Mouse (Mus musculus) heart, embryonic 13.5 days (tissue): ENCODE measurements at regions not wholly inside any gene's neighbourhood (a gene's known extent, or its start where the extent isn't known, plus 50 kb on each side); places are given as distances from the start of the nearest gene placed in this dataset.
A peak's percentile ranks its signal among the peaks of the same experiment; 100 is the strongest.

ENCODE experiments used
- ATAC-seq: fragments of 200-750 bp; cut with Nextera tagmentation; 2 replicates; pipeline ENCODE4 v1.8.0; 2017; ENCODE audit warnings: moderate TSS enrichment; ENCODE audit not compliant: insufficient number of reproducible peaks, low FRiP score, low TSS enrichment; ENCODE audit errors: extremely low read depth
- H3K27ac ChIP-seq: fragments of 300-500 bp; sonication (generic); replicated peaks from 2 replicates; pipeline ENCODE4 v1.5.1; 2015; ENCODE audit warnings: moderate library complexity, mild to moderate bottlenecking, inconsistent platforms
- H3K27me3 ChIP-seq: fragments of 300-500 bp; sonication (generic); replicated peaks from 2 replicates; pipeline ENCODE4 v1.6.1; 2015; ENCODE audit warnings: mild to moderate bottlenecking, inconsistent platforms
- H3K36me3 ChIP-seq: fragments of 300-500 bp; sonication (generic); 2 replicates; pipeline ENCODE4 v1.6.1; 2015; ENCODE audit warnings: mild to moderate bottlenecking, inconsistent platforms
- H3K4me1 ChIP-seq: fragments of 300-500 bp; sonication (generic); 2 replicates; pipeline ENCODE4 v1.6.1; 2015; ENCODE audit warnings: inconsistent platforms
- H3K4me2 ChIP-seq: fragments of 300-500 bp; sonication (generic); 2 replicates; pipeline ENCODE4 v1.6.1; 2015; ENCODE audit warnings: inconsistent platforms, mild to moderate bottlenecking, moderate library complexity
- H3K4me3 ChIP-seq: fragments of 300-500 bp; sonication (generic); 2 replicates; pipeline ENCODE4 v1.5.1; 2015; ENCODE audit warnings: moderate library complexity, mild to moderate bottlenecking, inconsistent platforms
- H3K9ac ChIP-seq: fragments of 300-500 bp; sonication (generic); 2 replicates; pipeline ENCODE4 v1.6.1; 2015; ENCODE audit warnings: inconsistent platforms, mild to moderate bottlenecking, moderate library complexity
- H3K9me3 ChIP-seq: fragments of 300-500 bp; sonication (generic); 2 replicates; pipeline ENCODE4 v1.6.1; 2016; ENCODE audit warnings: inconsistent platforms
- WGBS: fragments of 180-500 bp; shearing (Covaris S2); methylation state at CpG from one replicate; pipeline ENCODE4 v1.1.7; 2015; ENCODE audit warnings: mixed read lengths; 5-methylcytosine and 5-hydroxymethylcytosine counted together

- no peaks in the 10 kb centered on the region for H3K36me3 ChIP-seq
- no peak overlapping the region for H3K4me3 ChIP-seq
- 49% methylated on average over 8 of the region's 8 CpGs for WGBS
- peaks cover 7% of the 10 kb centered on the region; the same call in 1 of the 2 replicates for H3K27me3 ChIP-seq
- H3K9me3 ChIP-seq = peaks cover 6% of the 10 kb centered on the region; the same call in 1 of the 2 replicates
- H3K9ac ChIP-seq = no peak overlapping the region
- no peak overlapping the region for H3K27ac ChIP-seq
- H3K4me1 ChIP-seq = no peaks in the 10 kb centered on the region
- ATAC-seq = no peak
- H3K4me2 ChIP-seq = no peak overlapping the region
These were observed 292.2 kb upstream of the Tbx3 start for GRCm38 (mm10) chr5:119378261-119378660.

GRCm38 (mm10) chr5:119379915-119380432, 290.5 kb upstream of the Tbx3 start:
- WGBS = 65% methylated on average over 6 of the region's 6 CpGs
- ATAC-seq = no peak
- H3K27ac ChIP-seq = no peak overlapping the region
- H3K4me2 ChIP-seq = no peak overlapping the region
- H3K9me3 ChIP-seq = peaks cover 6% of the 10 kb centered on the region; the same call in 1 of the 2 replicates
- peaks cover 7% of the 10 kb centered on the region; the same call in 1 of the 2 replicates for H3K27me3 ChIP-seq
- no peaks in the 10 kb centered on the region for H3K36me3 ChIP-seq
- H3K4me1 ChIP-seq = no peaks in the 10 kb centered on the region
- H3K9ac ChIP-seq = no peak overlapping the region
- no peak overlapping the region for H3K4me3 ChIP-seq

GRCm38 (mm10) chr5:119381495-119381894, 289.0 kb upstream of the Tbx3 start:
- WGBS = 83% methylated on average over 12 of the region's 12 CpGs
- Histone ChIP-seq H3K27ac (no peak overlapping the region), H3K4me3 (no peak overlapping the region), H3K9ac (no peak overlapping the region), H3K36me3 (no peaks in the 10 kb centered on the region), H3K4me1 (no peaks in the 10 kb centered on the region), H3K27me3 (peaks cover 3% of the 10 kb centered on the region; the same call in 1 of the 2 replicates), H3K9me3 (peaks cover 6% of the 10 kb centered on the region; the same call in 1 of the 2 replicates), H3K4me2 (no peak overlapping the region)
- no peak for ATAC-seq

GRCm38 (mm10) chr5:119385506-119385905, 285.0 kb upstream of the Tbx3 start:
- no peaks in the 10 kb centered on the region for H3K36me3 ChIP-seq
- 84% methylated on average over 10 of the region's 10 CpGs for WGBS
- no peaks in the 10 kb centered on the region for H3K4me1 ChIP-seq
- peaks cover 6% of the 10 kb centered on the region; the same call in 1 of the 2 replicates for H3K9me3 ChIP-seq
- no peak overlapping the region for H3K9ac ChIP-seq
- H3K27ac ChIP-seq = no peak overlapping the region
- H3K27me3 ChIP-seq = no peaks in the 10 kb centered on the region
- H3K4me3 ChIP-seq = no peak overlapping the region
- no peak overlapping the region for H3K4me2 ChIP-seq
- ATAC-seq = no peak

- Histone ChIP-seq H3K27me3 (no peaks in the 10 kb centered on the region), H3K4me3 (no peak overlapping the region), H3K4me1 (no peaks in the 10 kb centered on the region), H3K27ac (no peak overlapping the region), H3K9me3 (peaks cover 4% of the 10 kb centered on the region; the same call in 1 of the 2 replicates), H3K36me3 (no peaks in the 10 kb centered on the region), H3K4me2 (no peak overlapping the region), H3K9ac (no peak overlapping the region)
- no peak for ATAC-seq
- 78% methylated on average over 8 of the region's 8 CpGs for WGBS
These were observed 283.6 kb upstream of the Tbx3 start for GRCm38 (mm10) chr5:119386821-119387220.

DNA sequence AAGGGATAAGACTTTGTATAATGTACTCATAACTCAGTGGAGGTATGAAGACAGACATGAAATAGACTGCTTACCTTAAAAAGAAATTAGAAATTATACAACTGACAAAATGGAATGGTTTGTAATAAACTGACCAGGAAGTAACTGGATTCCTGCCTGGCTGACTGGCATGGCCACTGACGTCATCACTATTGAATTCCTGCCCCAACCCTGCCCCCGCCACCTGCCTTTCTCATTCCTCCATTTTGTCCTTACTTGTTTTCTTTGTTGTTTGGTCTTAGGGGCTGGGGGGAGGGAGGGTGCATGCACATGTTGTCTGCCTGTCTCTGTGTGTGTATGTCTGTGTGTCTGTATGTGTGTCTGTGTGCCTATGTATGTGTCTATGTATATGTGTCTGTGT, 283.2 kb upstream of the Tbx3 start:
- H3K27ac ChIP-seq = no peak overlapping the region
- no peak overlapping the region for H3K4me2 ChIP-seq
- WGBS = 59% methylated on average over 2 of the region's 2 CpGs
- ATAC-seq = no peak
- no peaks in the 10 kb centered on the region for H3K36me3 ChIP-seq
- H3K9ac ChIP-seq = no peak overlapping the region
- no peaks in the 10 kb centered on the region for H3K27me3 ChIP-seq
- H3K9me3 ChIP-seq = 0 out of 2 replicates have a peak, but pooled peaks cover under 1% of the 10 kb centered on the region
- no peak overlapping the region for H3K4me3 ChIP-seq
- no peaks in the 10 kb centered on the region for H3K4me1 ChIP-seq

GRCm38 (mm10) chr5:119388841-119389240, 281.6 kb upstream of the Tbx3 start:
- no peak for ATAC-seq
- no peak overlapping the region for H3K27ac ChIP-seq
- 58% methylated on average over 5 of the region's 5 CpGs for WGBS
- H3K4me2 ChIP-seq = no peak overlapping the region
- H3K9ac ChIP-seq = no peak overlapping the region
- H3K4me1 ChIP-seq = no peaks in the 10 kb centered on the region
- H3K36me3 ChIP-seq = no peaks in the 10 kb centered on the region
- H3K4me3 ChIP-seq = no peak overlapping the region
- H3K27me3 ChIP-seq = no peaks in the 10 kb centered on the region
- no peaks in the 10 kb centered on the region for H3K9me3 ChIP-seq

- H3K36me3 ChIP-seq = no peaks in the 10 kb centered on the region
- H3K9me3 ChIP-seq = no peaks in the 10 kb centered on the region
- H3K27ac ChIP-seq = no peak overlapping the region
- no peak overlapping the region for H3K9ac ChIP-seq
- no peak for ATAC-seq
- 80% methylated on average over 9 of the region's 9 CpGs for WGBS
- no peaks in the 10 kb centered on the region for H3K4me1 ChIP-seq
- H3K4me2 ChIP-seq = no peak overlapping the region
- no peak overlapping the region for H3K4me3 ChIP-seq
- H3K27me3 ChIP-seq = no peaks in the 10 kb centered on the region
These were observed 281.1 kb upstream of the Tbx3 start for GRCm38 (mm10) chr5:119389384-119389783.

DNA sequence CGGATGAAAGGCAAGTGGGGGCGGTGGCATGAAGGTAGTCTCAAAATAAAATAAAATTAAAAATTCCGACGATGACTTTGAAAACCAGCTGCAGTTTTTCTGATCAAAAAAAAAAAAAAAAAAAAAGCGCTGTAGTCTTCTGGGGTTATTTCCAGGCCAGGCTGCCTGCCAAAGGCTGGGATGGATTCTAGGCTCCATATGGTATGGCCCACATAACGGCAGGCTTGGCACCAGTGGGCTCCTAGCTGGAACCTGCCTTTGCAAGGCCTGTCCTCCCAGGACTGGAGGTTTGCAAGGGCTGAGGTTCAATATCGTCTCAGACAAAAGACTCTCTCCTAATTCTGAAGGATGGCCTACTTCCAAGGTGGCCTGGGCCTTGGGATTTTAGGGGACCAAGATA, 280.6 kb upstream of the Tbx3 start:
- Histone ChIP-seq H3K4me2 (no peak overlapping the region), H3K9ac (no peak overlapping the region), H3K4me3 (no peak overlapping the region), H3K27me3 (no peaks in the 10 kb centered on the region), H3K4me1 (no peaks in the 10 kb centered on the region), H3K27ac (no peak overlapping the region), H3K36me3 (no peaks in the 10 kb centered on the region), H3K9me3 (no peaks in the 10 kb centered on the region)
- ATAC-seq = no peak
- 78% methylated on average over 7 of the region's 7 CpGs for WGBS

DNA sequence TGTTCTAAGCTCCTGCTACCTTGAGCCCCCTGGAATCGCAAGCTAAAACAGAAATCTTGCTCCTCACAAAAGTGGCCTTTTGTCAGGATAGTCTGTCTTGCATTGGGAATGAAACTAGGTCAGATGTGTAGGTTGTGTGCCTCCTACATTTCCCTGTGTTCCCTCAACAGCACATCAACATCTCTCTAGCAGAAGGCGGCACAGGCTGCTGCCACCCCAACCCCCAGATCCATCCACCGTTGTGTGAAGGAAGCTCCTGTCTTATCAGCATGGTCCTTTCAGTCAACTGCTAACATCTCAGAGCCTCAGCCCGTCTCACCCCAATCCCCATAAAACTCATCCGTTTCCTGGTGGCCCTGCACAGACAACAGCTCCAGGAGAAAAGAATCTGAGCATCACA, 272.0 kb upstream of the Tbx3 start:
- Histone ChIP-seq H3K9ac (no peak overlapping the region), H3K9me3 (peaks cover 4% of the 10 kb centered on the region; the same call in 1 of the 2 replicates), H3K4me2 (no peak overlapping the region), H3K27me3 (no peaks in the 10 kb centered on the region), H3K27ac (no peak overlapping the region), H3K4me3 (no peak overlapping the region), H3K36me3 (no peaks in the 10 kb centered on the region), H3K4me1 (peaks cover 13% of the 10 kb centered on the region)
- 53% methylated on average over 5 of the region's 5 CpGs for WGBS
- ATAC-seq = no peak

DNA sequence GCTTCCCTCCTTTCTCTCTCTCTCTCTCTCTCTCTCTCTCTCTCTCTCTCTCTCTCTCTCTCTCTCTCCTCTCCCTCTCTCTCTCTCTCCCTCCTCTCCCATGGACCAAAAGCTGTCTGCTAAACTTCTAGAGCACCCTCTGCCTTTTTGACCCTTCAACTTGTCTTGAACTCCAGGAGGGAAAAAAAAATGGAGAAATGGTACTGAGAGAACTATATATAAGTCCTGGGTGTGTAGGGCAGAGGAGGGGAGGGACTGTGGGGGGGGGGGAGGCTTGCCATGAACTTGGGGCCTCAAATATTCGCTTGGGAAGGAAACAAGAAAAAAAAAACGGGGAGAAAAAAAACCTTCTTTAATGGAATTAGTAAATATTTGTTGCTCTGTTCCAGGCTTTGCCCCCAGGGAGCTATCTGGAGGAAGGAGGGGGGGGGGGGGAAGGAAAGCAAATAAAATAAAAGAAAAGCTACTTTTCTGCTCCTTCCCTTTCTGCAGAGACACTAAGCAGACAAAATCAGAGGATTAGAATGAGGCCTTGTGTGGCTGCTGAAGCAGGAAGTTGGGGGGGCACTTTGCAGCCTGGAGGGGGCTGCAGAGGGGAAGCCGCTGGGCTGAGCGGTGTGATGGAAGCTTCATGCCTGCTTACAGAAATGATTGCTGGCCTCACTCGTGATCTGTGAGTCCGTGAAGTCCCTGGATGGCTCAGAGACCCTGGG, 270.1 kb upstream of the Tbx3 start:
- Histone ChIP-seq H3K9me3 (peaks cover 4% of the 10 kb centered on the region; the same call in 1 of the 2 replicates), H3K4me3 (no peak overlapping the region), H3K27ac (peak overlapping the region; percentile 63), H3K36me3 (no peaks in the 10 kb centered on the region), H3K4me2 (no peak overlapping the region), H3K9ac (peak overlapping the region; percentile 44; the same call in 1 of the 2 replicates), H3K27me3 (no peaks in the 10 kb centered on the region), H3K4me1 (peaks cover 13% of the 10 kb centered on the region)
- no peak for ATAC-seq
- 10% methylated on average over 6 of the region's 6 CpGs for WGBS

DNA sequence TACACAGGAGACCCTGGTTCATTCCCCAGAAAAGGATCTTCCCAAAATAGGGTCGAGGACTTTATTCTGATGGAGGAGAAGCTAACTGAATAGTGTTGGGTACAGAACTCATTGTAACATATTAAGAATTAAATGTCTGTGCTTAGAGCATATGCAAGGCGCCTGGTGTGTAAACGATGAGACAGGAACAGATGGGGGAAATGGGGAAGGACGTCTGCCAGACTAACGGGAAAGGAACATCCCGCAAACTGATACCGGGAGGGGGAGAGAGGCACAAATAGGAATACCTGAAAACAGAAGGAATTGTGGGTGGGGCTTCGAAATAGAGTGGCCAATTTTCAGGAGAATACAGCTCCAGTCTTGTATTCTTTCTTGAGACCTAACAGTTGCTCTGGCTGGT, 268.6 kb upstream of the Tbx3 start:
- Histone ChIP-seq H3K27me3 (peaks cover 4% of the 10 kb centered on the region; the same call in 1 of the 2 replicates), H3K9ac (no peak overlapping the region), H3K27ac (no peak overlapping the region), H3K4me2 (no peak overlapping the region), H3K9me3 (peaks cover 4% of the 10 kb centered on the region; the same call in 1 of the 2 replicates), H3K4me1 (peaks cover 13% of the 10 kb centered on the region), H3K36me3 (no peaks in the 10 kb centered on the region), H3K4me3 (no peak overlapping the region)
- WGBS = 65% methylated on average over 8 of the region's 8 CpGs
- ATAC-seq = no peak
